Mouse (Mus musculus): ENCODE measurements around the gene BC067074. TPM values are rescaled to one million over a fixed set of nuclear protein-coding genes. Genes with fewer than 3 reads are reported as not detected.

BC067074 gene
- total RNA-seq, 2 experiments from 2014 or later: not detected

DNA sequence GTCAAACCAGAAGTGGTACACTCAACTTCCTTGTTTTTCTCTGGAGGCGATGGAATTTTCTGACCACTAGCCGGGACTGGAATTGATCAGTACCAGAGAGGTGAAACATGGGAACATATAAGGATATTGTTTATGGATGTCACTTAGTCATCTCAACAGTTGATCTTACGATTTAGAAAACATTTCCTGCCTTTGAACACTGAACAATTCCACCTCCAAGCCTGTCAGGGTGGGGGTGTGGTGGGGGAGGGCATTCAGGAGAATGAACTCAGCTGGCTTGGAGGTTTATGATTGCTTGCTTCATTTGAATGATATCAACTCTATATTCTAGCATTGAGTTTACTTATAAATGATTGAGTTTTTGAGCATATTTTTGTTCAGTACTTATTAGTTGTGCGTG, 13.6 kb downstream of the BC067074 start:
- ATAC-seq (replicated peaks; ENCODE audit: low FRiP score, poor library complexity, severe bottlenecking): no peak

GRCm38 (mm10) chr13:113319588-113319987, 26.6 kb downstream of the BC067074 start:
- ATAC-seq (replicated peaks; ENCODE audit: low FRiP score, poor library complexity, severe bottlenecking): no peak

DNA sequence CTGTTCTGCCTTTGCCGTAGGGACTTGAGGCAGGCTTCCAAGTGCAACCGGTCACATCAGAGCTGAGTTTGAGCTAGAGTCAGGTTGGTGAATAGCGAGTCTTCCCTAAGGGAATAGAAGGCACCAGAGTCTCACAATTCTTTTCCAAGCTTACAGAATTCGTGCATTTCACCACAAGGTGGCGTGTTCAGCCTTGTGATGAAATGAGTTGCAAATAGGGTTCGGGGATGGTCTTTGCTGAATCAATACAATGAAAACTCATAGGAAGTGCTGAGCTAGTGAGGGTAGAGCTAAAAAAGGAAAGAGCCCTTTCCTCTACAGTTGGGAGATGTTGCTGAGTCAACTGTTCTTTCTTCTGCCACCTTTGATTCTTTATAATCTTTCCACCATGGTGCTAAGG, 29.0 kb downstream of the BC067074 start:
- ATAC-seq (replicated peaks; ENCODE audit: low FRiP score, poor library complexity, severe bottlenecking): no peak

- no peak for ATAC-seq (replicated peaks; ENCODE audit: low FRiP score, poor library complexity, severe bottlenecking)
Measured at GRCm38 (mm10) chr13:113324241-113324640, 31.3 kb downstream of the BC067074 start.

- no peak for ATAC-seq (replicated peaks; ENCODE audit: low FRiP score, poor library complexity, severe bottlenecking)
Measured at GRCm38 (mm10) chr13:113325678-113326077, 32.7 kb downstream of the BC067074 start.

DNA sequence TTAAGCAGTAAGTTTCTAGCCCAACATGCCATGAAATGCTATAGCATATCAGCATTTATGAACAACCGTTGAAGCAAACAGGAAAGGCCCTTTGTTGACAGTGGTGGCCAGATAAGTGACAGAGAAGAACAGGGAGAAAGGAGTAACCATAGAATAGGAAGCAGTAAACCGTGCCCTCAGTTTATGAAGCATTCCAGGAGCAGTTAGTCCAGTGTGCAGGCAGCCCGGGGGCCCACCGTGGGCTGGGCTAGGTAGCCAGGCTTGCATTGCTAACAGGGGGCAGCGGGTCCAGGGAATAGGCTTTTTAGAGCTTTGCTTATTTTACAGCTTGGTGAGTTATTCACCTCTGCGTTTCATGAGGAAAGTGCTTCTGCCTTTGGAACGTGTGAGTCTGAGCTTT, 39.3 kb downstream of the BC067074 start:
- no peak for ATAC-seq (replicated peaks; ENCODE audit: low FRiP score, poor library complexity, severe bottlenecking)

DNA sequence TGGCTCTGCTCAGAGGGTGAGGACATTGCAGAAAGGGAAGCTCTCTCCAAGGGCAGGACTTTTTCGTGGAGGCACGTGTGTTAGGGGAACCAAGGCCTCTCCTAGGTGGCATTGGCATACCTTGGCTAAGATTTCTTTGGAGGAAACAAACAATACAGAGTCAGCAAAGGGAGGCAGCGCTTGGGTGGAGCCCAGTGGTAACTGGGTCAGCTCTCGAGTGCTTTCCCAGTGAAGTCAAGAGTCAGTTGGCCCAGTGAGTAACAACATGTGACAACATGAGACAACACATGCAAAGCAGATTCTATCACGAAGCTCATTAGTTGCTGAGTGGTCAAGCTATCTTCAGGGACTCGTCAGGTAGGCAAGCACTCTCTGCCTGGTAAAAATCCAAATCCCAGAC, 40.4 kb downstream of the BC067074 start:
- no peak for ATAC-seq (replicated peaks; ENCODE audit: low FRiP score, poor library complexity, severe bottlenecking)

GRCm38 (mm10) chr13:113333931-113334330, 41.0 kb downstream of the BC067074 start:
- ATAC-seq (replicated peaks; ENCODE audit: low FRiP score, poor library complexity, severe bottlenecking): no peak

DNA sequence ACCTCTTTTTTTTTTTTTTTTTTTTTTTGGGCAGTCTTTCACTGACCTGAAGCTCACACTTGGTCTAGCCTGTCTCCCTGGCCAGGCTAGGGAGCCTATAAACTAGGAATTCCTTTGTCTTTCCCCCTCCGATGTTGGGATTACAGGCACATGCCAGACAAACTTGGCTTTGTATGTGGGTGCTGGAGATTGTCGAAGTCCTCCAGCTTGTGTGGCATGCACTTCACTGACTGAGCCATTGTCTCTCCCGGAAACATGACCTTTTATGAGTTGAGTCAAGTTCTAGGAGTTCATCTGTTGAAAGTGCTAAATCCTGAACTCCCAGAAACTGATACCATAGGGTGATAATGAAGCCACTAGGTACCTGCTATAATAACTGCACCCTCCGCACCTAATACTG, 41.8 kb downstream of the BC067074 start:
- no peak for ATAC-seq (replicated peaks; ENCODE audit: low FRiP score, poor library complexity, severe bottlenecking)

DNA sequence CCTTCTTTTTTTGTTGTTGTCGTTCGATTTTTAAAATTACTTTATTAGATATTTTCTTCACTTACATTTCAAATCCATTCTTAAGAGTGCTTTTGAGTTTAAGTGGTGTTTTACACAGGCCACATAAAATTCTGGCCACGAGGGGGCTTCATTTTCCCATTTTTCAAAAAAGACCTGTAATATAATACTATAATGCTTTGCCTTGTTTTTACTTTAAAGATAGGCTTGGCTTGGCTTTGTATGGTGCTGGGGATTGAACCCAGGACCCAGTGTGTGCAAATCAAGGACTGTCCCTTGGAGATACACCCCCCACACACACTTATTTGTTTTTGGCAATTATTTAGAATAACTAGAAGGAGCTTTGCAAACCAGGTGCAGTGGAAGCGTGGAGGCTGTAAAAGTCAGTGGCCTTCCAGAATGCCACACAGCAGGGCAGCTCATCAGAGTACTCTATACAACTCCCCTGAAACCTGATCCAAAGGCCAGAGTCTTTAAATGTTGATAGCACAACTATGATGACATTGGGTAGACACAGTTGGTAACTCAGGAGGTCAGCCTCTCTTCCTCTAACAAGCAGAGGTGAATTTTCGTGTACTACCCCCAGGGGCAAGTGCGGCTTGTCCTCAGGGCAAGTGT, 44.4 kb downstream of the BC067074 start:
- ATAC-seq (replicated peaks; ENCODE audit: low FRiP score, poor library complexity, severe bottlenecking): no peak

DNA sequence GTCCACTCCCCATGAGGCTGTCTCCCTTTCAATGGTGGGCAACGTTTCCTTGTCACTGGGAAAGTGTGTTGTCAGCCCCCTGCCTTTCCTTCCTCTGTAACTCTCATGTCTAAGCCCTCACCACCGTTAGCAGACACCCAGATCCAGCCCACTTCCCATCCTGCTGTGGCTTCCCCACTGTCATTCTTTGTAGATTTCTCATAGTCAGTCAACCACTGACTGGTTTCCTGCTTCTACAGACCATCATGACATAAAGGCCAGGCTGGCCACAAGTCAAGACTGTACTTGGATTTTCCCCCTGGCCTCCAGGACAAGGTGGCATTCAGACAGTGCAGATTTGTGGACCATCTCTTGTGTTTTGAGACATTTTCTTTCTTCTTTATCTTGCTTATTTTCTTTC, 47.7 kb downstream of the BC067074 start:
- no peak for ATAC-seq (replicated peaks; ENCODE audit: low FRiP score, poor library complexity, severe bottlenecking)

DNA sequence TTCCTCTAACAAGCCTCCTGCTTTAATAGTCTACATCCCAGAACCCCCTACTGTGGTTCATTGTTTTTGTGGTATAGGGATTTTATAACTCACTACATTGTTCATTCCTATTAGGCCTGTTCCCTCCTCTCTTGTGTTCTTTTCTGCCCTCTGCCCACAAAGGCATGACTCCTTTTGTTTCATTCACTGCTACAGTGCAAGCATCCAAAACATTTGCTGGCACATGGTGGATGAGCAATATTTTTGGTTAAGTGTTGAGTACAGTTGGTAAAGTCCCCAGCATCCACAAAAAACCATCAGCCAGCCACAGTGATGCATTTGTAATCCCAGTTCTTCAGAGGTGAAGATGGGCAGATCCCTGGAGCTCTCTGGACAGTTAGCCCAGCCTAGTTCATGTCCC, 48.2 kb downstream of the BC067074 start:
- ATAC-seq (replicated peaks; ENCODE audit: low FRiP score, poor library complexity, severe bottlenecking): no peak

DNA sequence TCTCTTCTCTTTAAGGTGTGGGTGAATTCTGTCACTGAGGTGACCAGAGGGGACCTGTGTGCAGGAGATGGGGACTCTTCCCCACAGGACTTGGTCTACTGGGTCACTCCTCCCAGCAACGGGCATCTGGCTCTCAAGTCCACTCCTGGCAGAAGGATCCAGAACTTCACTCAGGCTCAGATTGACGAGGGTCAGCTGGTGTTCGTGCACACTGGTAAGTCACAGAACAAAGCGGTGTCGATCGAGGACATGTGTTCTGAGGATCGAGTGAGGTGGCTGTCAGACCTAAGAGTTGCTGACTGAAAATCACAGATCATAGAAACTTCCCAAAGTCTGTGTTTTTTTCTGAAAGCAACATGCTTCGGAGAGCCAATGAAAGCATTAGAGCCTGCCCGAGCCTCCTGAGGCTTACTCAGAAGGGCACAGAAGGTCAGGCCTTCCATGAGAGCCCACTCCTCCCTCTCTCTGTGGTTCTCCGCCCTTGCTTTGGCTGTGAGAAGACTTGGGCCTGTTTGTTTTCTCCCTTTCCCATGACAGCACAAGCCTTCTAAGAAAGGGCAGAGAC, 49.5 kb downstream of the BC067074 start:
- no peak for ATAC-seq (replicated peaks; ENCODE audit: low FRiP score, poor library complexity, severe bottlenecking)

DNA sequence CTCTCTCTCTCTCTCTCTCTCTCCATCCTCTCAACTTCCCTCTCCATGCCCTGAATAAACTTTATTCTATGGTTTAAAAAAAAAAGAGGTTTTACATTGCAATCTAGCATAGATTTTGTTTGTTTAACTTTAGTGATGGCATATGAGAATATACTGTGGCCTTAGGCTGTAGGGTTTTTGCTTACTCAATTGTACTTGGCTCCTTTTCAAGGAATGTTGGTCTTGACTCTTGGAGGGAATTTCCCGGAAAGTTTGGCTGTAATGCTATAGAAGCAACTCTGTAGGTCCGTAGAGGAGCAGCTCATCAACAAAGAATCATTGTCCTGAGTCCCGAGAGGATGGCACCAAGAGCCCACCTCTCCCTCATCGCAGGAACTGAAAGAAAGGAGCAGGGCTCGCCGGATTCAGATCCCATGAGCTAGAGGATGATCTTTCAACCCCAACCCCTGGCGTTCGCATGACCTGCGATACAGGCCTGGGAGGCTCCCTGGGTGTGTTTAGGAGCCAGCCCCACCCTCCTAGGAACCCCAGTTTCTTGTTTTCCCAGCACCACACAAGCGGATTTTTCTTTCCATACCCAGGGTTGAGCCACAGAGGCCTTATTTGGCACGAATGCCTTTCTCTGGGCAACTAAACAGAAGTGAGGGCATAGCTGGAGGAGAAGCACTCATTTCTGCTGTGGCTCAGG, 57.9 kb downstream of the BC067074 start:
- ATAC-seq (replicated peaks; ENCODE audit: low FRiP score, poor library complexity, severe bottlenecking): no peak

- ATAC-seq (replicated peaks; ENCODE audit: low FRiP score, poor library complexity, severe bottlenecking): no peak
Measured at GRCm38 (mm10) chr13:113353546-113353945, 60.6 kb downstream of the BC067074 start.

GRCm38 (mm10) chr13:113353955-113354354, 61.0 kb downstream of the BC067074 start:
- ATAC-seq (replicated peaks; ENCODE audit: low FRiP score, poor library complexity, severe bottlenecking): no peak

DNA sequence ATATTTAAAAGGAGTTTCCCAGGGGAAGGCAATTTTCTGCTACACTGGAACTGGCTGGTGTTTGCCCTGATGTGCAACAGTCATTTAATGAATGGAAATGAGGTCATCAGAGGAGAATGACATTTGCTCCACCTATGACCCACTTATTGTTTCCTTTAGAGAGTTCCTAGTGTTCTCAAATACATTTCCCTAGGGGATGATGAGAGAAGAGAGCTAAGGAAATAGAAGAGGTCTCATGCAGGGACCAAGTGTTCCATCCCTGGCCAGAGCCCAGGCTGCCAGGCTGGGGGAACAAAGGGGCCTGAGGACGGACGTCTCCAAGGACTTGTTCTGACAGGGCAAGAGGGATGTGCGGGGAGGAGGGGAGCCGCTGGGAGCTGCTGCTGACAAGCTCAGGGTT, 62.1 kb downstream of the BC067074 start:
- ATAC-seq (replicated peaks; ENCODE audit: low FRiP score, poor library complexity, severe bottlenecking): no peak

DNA sequence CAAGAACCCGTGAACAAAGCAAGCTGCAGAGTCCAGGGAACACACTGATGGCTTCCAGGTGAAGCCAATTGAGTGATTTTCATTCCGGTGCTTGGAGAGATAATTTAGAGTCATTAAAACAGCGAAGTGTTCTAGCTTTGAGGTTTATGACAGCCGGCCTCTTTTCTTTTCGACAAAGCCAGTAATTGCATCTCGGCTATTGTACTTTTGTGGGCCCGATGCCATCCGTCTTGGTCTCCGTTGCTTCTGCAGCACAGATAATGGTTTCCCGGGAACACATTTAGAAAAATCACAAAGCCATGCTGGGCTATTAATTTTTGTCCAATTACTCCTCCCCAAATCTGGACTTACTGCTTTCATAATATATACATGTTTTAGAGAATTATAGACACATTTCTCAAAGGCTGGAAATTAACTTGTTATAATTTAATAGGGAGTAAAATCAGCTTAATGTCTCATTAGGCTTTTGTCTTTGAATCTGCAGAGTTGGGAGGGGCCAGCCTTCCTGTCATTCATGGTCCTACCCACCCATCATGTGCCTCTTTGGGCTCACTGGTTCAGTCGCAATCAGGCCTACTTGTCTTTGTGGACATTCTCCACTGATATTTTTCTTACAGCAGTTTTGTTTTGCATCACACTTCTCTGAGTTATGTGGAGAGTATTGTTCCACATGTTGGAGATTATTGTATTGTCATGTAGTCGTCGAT, 64.6 kb downstream of the BC067074 start:
- no peak for ATAC-seq (replicated peaks; ENCODE audit: low FRiP score, poor library complexity, severe bottlenecking)

DNA sequence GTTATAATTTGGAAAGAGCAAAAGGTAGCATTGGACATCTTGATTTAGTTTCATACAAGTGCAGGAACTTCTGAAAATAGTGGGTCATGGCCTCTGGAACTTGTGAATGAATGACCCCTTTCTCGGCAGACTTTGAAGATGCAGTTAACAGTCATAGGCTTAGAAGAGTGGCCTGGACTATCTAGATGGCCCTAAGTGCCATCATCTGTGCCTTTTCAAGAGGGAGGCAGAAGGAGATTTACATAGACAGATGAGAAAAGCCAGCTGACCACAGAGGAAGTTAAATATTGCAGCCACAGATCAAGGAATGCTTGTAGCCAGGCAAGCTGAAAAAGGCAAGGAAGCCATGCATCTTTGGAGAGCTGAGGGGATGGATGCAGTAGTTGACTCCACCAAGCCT, 66.7 kb downstream of the BC067074 start:
- no peak for ATAC-seq (replicated peaks; ENCODE audit: low FRiP score, poor library complexity, severe bottlenecking)

DNA sequence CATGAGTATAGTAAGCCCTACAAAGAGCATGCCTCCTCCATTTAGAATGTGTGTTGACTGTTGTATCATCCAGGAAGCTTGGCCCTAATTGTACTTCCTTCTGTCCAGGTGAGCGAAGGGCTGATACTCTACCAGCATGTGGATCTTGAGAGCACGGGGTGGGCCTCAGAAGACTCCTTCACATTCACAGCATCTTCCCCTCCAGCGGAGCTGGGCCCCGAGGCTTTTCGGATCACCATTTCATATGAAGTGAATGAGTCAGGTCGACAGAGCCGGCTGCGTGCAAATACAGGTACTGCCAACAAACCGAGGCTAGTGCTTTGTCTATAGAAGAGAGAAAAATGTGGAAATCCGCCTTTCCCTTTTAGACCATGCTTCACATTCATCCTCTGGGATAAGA, 73.0 kb downstream of the BC067074 start:
- ATAC-seq (replicated peaks; ENCODE audit: low FRiP score, poor library complexity, severe bottlenecking): no peak

Measured in erythroblast, adult 5-6 weeks (primary cell).